Mouse (Mus musculus) midbrain, postnatal 0 days (tissue): Measurements from ENCODE around the gene Pear1. TPM values are rescaled to one million over a fixed set of nuclear protein-coding genes. Genes with fewer than 3 reads are reported as not detected.

ENCODE experiments used
- ATAC-seq: fragments of 200-750 bp; cut with Nextera tagmentation; 2 replicates; pipeline ENCODE4 v1.8.0; 2017; ENCODE audit warnings: moderate number of reproducible peaks, mild to moderate bottlenecking, moderate TSS enrichment, moderate library complexity; ENCODE audit not compliant: low FRiP score
- DNase-seq: peaks from one replicate; pipeline ENCODE4 v3.0.0-alpha.2; 2015; ENCODE audit warnings: low spot score
- H3K27ac ChIP-seq: fragments of 300-500 bp; sonication (generic); 2 replicates; pipeline ENCODE4 v1.5.1; 2014; ENCODE audit warnings: low read depth, mild to moderate bottlenecking, low read length, mixed read lengths
- H3K27me3 ChIP-seq: fragments of 300-500 bp; sonication (generic); 2 replicates; pipeline ENCODE4 v1.6.1; 2014; ENCODE audit warnings: low read length, control low read depth, mixed read lengths; ENCODE audit not compliant: insufficient read depth
- H3K36me3 ChIP-seq: fragments of 300-500 bp; sonication (generic); 2 replicates; pipeline ENCODE4 v1.6.1; 2014; ENCODE audit warnings: low read length, control low read depth, mixed read lengths; ENCODE audit not compliant: insufficient read depth
- H3K4me1 ChIP-seq: fragments of 300-500 bp; sonication (generic); 2 replicates; pipeline ENCODE4 v1.6.1; 2014; ENCODE audit warnings: mild to moderate bottlenecking, control low read depth, antibody characterized with exemption, low read length, mixed read lengths; ENCODE audit not compliant: insufficient read depth
- H3K4me2 ChIP-seq: fragments of 300-500 bp; sonication (generic); 2 replicates; pipeline ENCODE4 v1.6.1; 2014; ENCODE audit warnings: low read depth, mild to moderate bottlenecking, low read length, mixed read lengths; ENCODE audit not compliant: poor library complexity, severe bottlenecking
- H3K4me3 ChIP-seq: fragments of 300-500 bp; sonication (generic); 2 replicates; pipeline ENCODE4 v1.5.1; 2014; ENCODE audit warnings: low read depth, mild to moderate bottlenecking, low read length, moderate library complexity
- H3K9ac ChIP-seq: fragments of 300-500 bp; sonication (generic); replicated peaks from 2 replicates; pipeline ENCODE4 v1.6.1; 2014; ENCODE audit warnings: mild to moderate bottlenecking, low read length, moderate library complexity, mixed read lengths; ENCODE audit not compliant: poor library complexity, severe bottlenecking
- H3K9me3 ChIP-seq: fragments of 300-500 bp; sonication (generic); 2 replicates; pipeline ENCODE4 v1.6.1; 2016; ENCODE audit warnings: low read length, control low read depth
- CTCF ChIP-seq: IDR thresholded peaks from 2 replicates; pipeline ENCODE4 v1.5.1; 2016; ENCODE audit warnings: antibody characterized with exemption, mild to moderate bottlenecking
- WGBS: fragments of 180-500 bp; shearing (Covaris S2); extraction: QIAGEN DNeasy Blood & Tissue Kit; methylation state at CpG from one replicate; pipeline ENCODE4 v1.1.7; 2014; 5-methylcytosine and 5-hydroxymethylcytosine counted together
- polyA plus RNA-seq: library from polyadenylated mRNA; unstranded; fragments of >200 nt; fragmentation: Nextera tagmentation; extraction: Ambion mirVana; gene quantifications from 2 replicates; pipeline ENCODE4 v1.2.1, GENCODE M21; 2015
- total RNA-seq: library from RNA; depleted of rRNA; stranded (reverse); fragments of >200 nt; gene quantifications from 2 replicates; pipeline ENCODE4 v1.2.3, GENCODE M21; 2014

The Pear1 gene
- total and polyA plus RNA-seq, 2 experiments from 2014 or later, result 5.7 to 19.0 TPM

DNA sequence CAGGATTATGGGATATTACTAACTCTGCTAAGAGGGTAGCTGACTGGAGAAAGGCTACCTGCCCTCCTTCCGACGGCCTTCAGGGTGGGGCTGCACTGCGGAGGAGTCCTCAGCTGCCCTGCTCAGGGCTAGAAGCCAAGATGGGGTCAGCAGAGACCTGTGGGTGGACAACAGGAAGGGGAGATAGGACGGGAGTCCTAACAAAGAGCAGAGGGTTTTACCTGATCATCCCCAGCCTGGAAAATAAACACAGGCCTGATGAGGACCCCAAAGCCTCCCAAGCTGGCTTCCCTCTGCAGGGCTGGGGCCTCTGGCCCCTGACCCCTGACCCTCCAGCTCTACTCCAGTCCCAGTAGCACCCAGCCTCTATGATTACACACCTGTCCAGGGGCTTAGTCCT lies 60.9 kb downstream of the Pear1 start:
- DNase-seq (no peak), ATAC-seq (no peak)
- TF ChIP-seq CTCF, result no peak
- H3K9ac ChIP-seq, result no peak overlapping the region
- no peak overlapping the region for H3K4me2 ChIP-seq
- WGBS, result 68% methylated on average over 4 of the region's 4 CpGs
- no peaks in the 10 kb centered on the region for H3K4me1 ChIP-seq
- no peak overlapping the region for H3K27ac ChIP-seq
- H3K4me3 ChIP-seq, result no peak overlapping the region
- H3K36me3 ChIP-seq, result no peaks in the 10 kb centered on the region
- no peaks in the 10 kb centered on the region for H3K9me3 ChIP-seq
- H3K27me3 ChIP-seq, result no peaks in the 10 kb centered on the region

DNA sequence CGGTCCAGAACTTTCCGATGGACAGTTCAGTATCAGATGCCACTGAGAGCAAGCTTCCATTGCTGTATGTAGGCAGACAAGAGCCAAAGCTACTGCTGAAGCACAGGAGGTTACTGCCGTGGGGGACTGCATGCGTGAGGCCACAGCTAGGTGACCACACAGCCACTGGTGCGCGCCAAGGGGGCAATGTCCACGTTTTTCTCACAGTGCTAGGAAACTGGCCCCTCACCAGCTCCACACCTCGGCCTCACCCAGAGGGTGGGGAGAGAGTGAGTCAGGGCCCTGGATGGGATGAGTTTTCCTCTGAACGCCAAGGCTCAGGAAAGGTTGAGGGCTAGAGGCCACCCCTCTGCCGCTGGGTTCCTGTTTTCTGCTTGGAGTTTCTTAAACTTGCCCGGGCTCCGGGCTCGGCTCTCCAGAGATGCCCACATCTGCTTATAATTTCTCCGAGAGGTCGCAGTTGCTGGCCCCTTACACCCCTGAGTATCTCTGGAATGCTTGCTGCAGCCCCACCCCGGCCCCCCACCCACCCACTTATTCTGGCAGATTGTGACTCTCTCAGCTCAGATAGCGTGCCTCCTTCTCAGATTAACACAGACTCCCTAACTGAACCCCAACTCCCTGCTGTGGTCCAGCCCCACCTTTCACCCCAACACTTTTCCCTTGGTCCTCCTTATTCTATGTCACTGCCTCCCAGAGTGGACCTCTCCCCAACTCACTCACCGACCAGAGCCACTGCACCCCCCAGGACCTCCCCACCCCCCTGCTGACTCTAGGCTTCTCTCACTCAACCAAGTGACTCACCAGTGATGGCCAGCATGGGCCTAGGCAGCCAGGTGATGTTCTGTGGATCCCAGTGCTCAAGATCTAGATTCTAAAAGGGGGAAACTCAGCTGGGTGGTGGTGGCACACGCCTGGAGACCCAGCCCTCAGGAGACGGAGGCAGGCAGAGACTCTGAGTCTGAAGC lies 62.4 kb downstream of the Pear1 start:
- H3K27me3 ChIP-seq, result no peaks in the 10 kb centered on the region
- H3K9me3 ChIP-seq, result no peaks in the 10 kb centered on the region
- no peak overlapping the region for H3K4me3 ChIP-seq
- 78% methylated on average over 20 of the region's 20 CpGs for WGBS
- no peak overlapping the region for H3K9ac ChIP-seq
- H3K4me2 ChIP-seq, result no peak overlapping the region
- H3K27ac ChIP-seq, result no peak overlapping the region
- H3K36me3 ChIP-seq, result no peaks in the 10 kb centered on the region
- H3K4me1 ChIP-seq, result no peaks in the 10 kb centered on the region
- no peak for ATAC-seq
- no peak for DNase-seq
- no peak for TF ChIP-seq CTCF

DNA sequence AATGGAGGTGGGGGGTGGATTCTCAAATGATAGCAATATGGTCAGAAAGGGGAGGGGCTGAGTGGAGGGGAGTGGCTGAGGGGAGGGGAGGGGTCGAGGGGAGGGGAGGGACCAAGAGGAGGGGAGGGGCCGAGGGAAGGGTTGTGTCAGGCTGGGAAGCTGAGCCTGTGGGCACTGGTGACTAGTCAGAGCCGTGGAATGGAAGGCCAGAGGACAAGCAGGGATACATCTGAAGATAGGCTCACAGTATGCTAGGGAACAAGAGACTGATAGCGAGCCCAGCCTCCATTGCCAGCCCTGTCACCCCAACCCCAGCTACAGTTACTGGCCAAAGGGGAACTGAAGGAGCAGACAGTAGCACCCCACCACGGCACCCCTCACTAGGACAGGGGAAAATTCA lies 65.5 kb downstream of the Pear1 start:
- DNase-seq (no peak), ATAC-seq (no peak)
- Histone ChIP-seq H3K4me2 (no peak overlapping the region), H3K4me3 (no peak overlapping the region), H3K27me3 (peaks cover 7% of the 10 kb centered on the region; the same call in 1 of the 2 replicates), H3K9me3 (no peaks in the 10 kb centered on the region), H3K9ac (no peak overlapping the region), H3K36me3 (no peaks in the 10 kb centered on the region), H3K27ac (no peak overlapping the region), H3K4me1 (no peaks in the 10 kb centered on the region)
- TF ChIP-seq CTCF, result no peak
- 44% methylated on average over 4 of the region's 5 CpGs for WGBS

DNA sequence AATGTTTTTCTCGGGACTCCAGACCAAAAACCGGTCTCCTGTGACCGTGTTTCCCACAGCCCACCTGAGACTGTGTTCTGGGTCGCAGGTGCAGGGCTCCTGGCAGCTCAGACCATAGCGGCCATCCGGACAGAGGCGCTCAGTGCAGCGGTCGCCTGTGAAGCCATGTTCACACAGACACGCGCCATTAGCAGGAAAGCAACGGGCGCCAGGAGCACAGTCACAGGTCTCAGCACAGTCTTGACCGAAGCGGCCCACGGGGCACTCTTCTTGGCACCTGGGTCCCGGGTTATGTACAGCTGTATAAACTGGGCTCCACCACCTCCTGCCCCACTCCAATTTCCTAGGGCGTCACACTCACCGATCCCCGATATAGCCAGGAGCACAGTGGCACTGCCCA lies 67.6 kb downstream of the Pear1 start:
- peaks cover 7% of the 10 kb centered on the region; the same call in 1 of the 2 replicates for H3K27me3 ChIP-seq
- peak overlapping the region; percentile 52 for H3K9ac ChIP-seq
- no peaks in the 10 kb centered on the region for H3K36me3 ChIP-seq
- DNase-seq, result no peak
- TF ChIP-seq CTCF, result no peak
- H3K9me3 ChIP-seq, result no peaks in the 10 kb centered on the region
- H3K4me1 ChIP-seq, result no peaks in the 10 kb centered on the region
- ATAC-seq, result 0 out of 2 replicates have a peak, but pooled peaks have one; percentile 6
- peak overlapping the region; percentile 30; the same call in 1 of the 2 replicates for H3K4me3 ChIP-seq
- 51% methylated on average over 20 of the region's 20 CpGs for WGBS
- no peak overlapping the region for H3K27ac ChIP-seq
- peak overlapping the region; percentile 57 for H3K4me2 ChIP-seq

DNA sequence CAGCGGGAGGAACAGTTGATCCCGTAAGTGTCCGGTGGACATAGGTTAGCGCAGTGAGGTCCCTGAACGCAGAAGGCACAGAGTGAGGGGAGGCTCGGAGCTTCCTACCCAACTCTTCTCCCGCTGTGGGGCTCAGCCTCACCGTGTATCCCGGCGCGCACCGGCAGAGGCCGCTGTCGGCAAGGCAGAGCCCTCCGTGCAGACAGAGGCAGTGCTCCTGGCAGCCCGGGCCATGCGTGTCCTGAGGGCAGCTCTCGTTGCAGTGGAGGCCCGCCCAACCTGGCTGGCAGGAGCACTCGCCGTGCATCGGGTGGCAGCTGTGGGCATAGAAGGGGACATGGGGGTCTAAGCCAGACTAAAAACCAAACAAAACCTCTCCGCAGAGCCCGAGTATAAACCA lies 68.1 kb downstream of the Pear1 start:
- Histone ChIP-seq H3K4me3 (peak overlapping the region; percentile 30), H3K4me1 (no peaks in the 10 kb centered on the region), H3K27me3 (peaks cover 7% of the 10 kb centered on the region; the same call in 1 of the 2 replicates), H3K27ac (no peak overlapping the region), H3K4me2 (peak overlapping the region; percentile 57), H3K9ac (peak overlapping the region; percentile 52), H3K36me3 (no peaks in the 10 kb centered on the region), H3K9me3 (no peaks in the 10 kb centered on the region)
- peak; percentile 98 for TF ChIP-seq CTCF
- ATAC-seq, result peak; percentile 81
- peak; percentile 74 for DNase-seq
- WGBS, result 3% methylated on average over 24 of the region's 24 CpGs

DNA sequence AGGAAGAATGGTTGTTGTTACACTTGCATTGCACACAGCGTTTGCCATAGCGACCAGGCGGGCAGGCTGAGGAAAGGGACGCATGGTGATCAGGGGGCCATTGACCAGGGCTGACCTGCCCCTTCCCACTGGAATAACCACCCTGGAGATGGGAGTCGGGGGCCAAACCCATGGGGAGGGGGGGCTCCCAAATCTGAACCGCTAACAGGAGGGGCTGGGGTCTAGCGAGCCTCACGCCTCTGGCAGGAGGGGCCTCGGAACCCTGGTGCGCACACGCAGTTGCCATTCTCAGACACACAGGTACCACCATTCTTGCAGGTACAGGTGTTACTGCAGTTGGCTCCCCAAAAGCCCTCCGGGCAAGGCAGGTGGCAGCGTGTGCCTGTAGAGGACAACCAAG lies 70.3 kb downstream of the Pear1 start:
- ATAC-seq, result no peak
- DNase-seq, result no peak

More for the DNA sequence above, 70.3 kb downstream of the Pear1 start:
- no peaks in the 10 kb centered on the region for H3K36me3 ChIP-seq
- no peak overlapping the region for H3K9ac ChIP-seq
- no peak overlapping the region for H3K27ac ChIP-seq
- TF ChIP-seq CTCF, result no peak
- no peak overlapping the region for H3K4me3 ChIP-seq
- H3K9me3 ChIP-seq, result no peaks in the 10 kb centered on the region
- no peak overlapping the region for H3K4me2 ChIP-seq
- peaks cover 7% of the 10 kb centered on the region; the same call in 1 of the 2 replicates for H3K27me3 ChIP-seq
- no peaks in the 10 kb centered on the region for H3K4me1 ChIP-seq
- 82% methylated on average over 13 of the region's 13 CpGs for WGBS
